Mouse (Mus musculus): ENCODE results near the gene Vipas39. TPM values are rescaled to one million over a fixed set of nuclear protein-coding genes. Genes with fewer than 3 reads are reported as not detected.

Gene Vipas39
- polyA plus RNA-seq, 1 experiment from 2014 or later: 63.3 TPM

GRCm38 (mm10) chr12:87253878-87254277 is 12.2 kb downstream of the Vipas39 start:
- ATAC-seq (replicated peaks; ENCODE audit: low FRiP score): no peak
- no peak overlapping the region for H3K27ac ChIP-seq (ENCODE audit: low read depth, low read length)
- peaks cover 10% of the 10 kb centered on the region for H3K36me3 ChIP-seq (ENCODE audit: control insufficient read depth, insufficient read depth, low read length)
- no peaks in the 10 kb centered on the region for H3K4me1 ChIP-seq (replicated peaks; ENCODE audit: control insufficient read depth, insufficient read depth, low read length)
- WGBS: 94% methylated on average over 6 of the region's 6 CpGs
- H3K4me2 ChIP-seq (ENCODE audit: low read depth, low read length, severe bottlenecking): no peak overlapping the region
- H3K9me3 ChIP-seq (ENCODE audit: control insufficient read depth, low read length): no peaks in the 10 kb centered on the region
- H3K4me3 ChIP-seq (ENCODE audit: low read depth, low read length): no peak overlapping the region
- DNase-seq (ENCODE audit: low spot score): no peak
- H3K27me3 ChIP-seq (ENCODE audit: control insufficient read depth, insufficient read depth, low read length): no peaks in the 10 kb centered on the region
- H3K9ac ChIP-seq (ENCODE audit: low read length): no peak overlapping the region

- H3K27me3 ChIP-seq (ENCODE audit: control insufficient read depth, insufficient read depth, low read length): no peaks in the 10 kb centered on the region
- H3K4me2 ChIP-seq (ENCODE audit: low read depth, low read length, severe bottlenecking): no peak overlapping the region
- no peaks in the 10 kb centered on the region for H3K4me1 ChIP-seq (replicated peaks; ENCODE audit: control insufficient read depth, insufficient read depth, low read length)
- H3K36me3 ChIP-seq (ENCODE audit: control insufficient read depth, insufficient read depth, low read length): peaks cover 8% of the 10 kb centered on the region; the same call in 1 of the 2 replicates
- ATAC-seq (replicated peaks; ENCODE audit: low FRiP score) (no peak), DNase-seq (ENCODE audit: low spot score) (no peak)
- H3K9ac ChIP-seq (ENCODE audit: low read length): no peak overlapping the region
- WGBS: 92% methylated on average over 6 of the region's 6 CpGs
- no peak overlapping the region for H3K27ac ChIP-seq (ENCODE audit: low read depth, low read length)
- H3K4me3 ChIP-seq (ENCODE audit: low read depth, low read length): no peak overlapping the region
- H3K9me3 ChIP-seq (ENCODE audit: control insufficient read depth, low read length): no peaks in the 10 kb centered on the region
Measured at GRCm38 (mm10) chr12:87250161-87250560, 15.9 kb downstream of the Vipas39 start.

GRCm38 (mm10) chr12:87238632-87239031 is 27.4 kb downstream of the Vipas39 start, which contains the start of gene Noxred1:
Gene Noxred1, minus strand, starts transcription at chr12:87238732.
- Histone ChIP-seq H3K4me2 (ENCODE audit: low read depth, low read length, severe bottlenecking) (no peak within 1 kb of the TSS), H3K9ac (ENCODE audit: low read length) (no peak within 1 kb of the TSS), H3K27me3 (ENCODE audit: control insufficient read depth, insufficient read depth, low read length) (no peaks in the 10 kb centered on the region), H3K4me3 (ENCODE audit: low read depth, low read length) (no peak within 1 kb of the TSS), H3K27ac (ENCODE audit: low read depth, low read length) (no peak within 1 kb of the TSS), H3K4me1 (replicated peaks; ENCODE audit: control insufficient read depth, insufficient read depth, low read length) (no peaks in the 10 kb centered on the region), H3K9me3 (ENCODE audit: control insufficient read depth, low read length) (no peaks in the 10 kb centered on the region), H3K36me3 (ENCODE audit: control insufficient read depth, insufficient read depth, low read length) (peaks cover 7% of the 10 kb centered on the region; the same call in 1 of the 2 replicates)
- no peak for DNase-seq (ENCODE audit: low spot score)
- 97% methylated on average over 1 of the region's 1 CpGs for WGBS
- ATAC-seq (replicated peaks; ENCODE audit: low FRiP score): no peak

- no peak for DNase-seq (ENCODE audit: low spot score)
Measured at GRCm38 (mm10) chr12:87236882-87237483, 29.1 kb downstream of the Vipas39 start.

GRCm38 (mm10) chr12:87230379-87230895 is 35.6 kb downstream of the Vipas39 start:
- Histone ChIP-seq H3K4me2 (ENCODE audit: low read depth, low read length, severe bottlenecking) (no peak overlapping the region), H3K27ac (ENCODE audit: low read depth, low read length) (no peak overlapping the region), H3K4me1 (replicated peaks; ENCODE audit: control insufficient read depth, insufficient read depth, low read length) (no peaks in the 10 kb centered on the region), H3K9me3 (ENCODE audit: control insufficient read depth, low read length) (no peaks in the 10 kb centered on the region), H3K4me3 (ENCODE audit: low read depth, low read length) (no peak overlapping the region), H3K27me3 (ENCODE audit: control insufficient read depth, insufficient read depth, low read length) (no peaks in the 10 kb centered on the region), H3K9ac (ENCODE audit: low read length) (no peak overlapping the region), H3K36me3 (ENCODE audit: control insufficient read depth, insufficient read depth, low read length) (no peaks in the 10 kb centered on the region)
- ATAC-seq (replicated peaks; ENCODE audit: low FRiP score): no peak
- DNase-seq (ENCODE audit: low spot score): no peak

More at GRCm38 (mm10) chr12:87236882-87237483, 29.1 kb downstream of the Vipas39 start:
- Histone ChIP-seq H3K36me3 (ENCODE audit: control insufficient read depth, insufficient read depth, low read length) (peaks cover 7% of the 10 kb centered on the region; the same call in 1 of the 2 replicates), H3K9ac (ENCODE audit: low read length) (no peak overlapping the region), H3K27me3 (ENCODE audit: control insufficient read depth, insufficient read depth, low read length) (no peaks in the 10 kb centered on the region), H3K4me1 (replicated peaks; ENCODE audit: control insufficient read depth, insufficient read depth, low read length) (no peaks in the 10 kb centered on the region), H3K4me3 (ENCODE audit: low read depth, low read length) (no peak overlapping the region), H3K9me3 (ENCODE audit: control insufficient read depth, low read length) (no peaks in the 10 kb centered on the region), H3K27ac (ENCODE audit: low read depth, low read length) (no peak overlapping the region), H3K4me2 (ENCODE audit: low read depth, low read length, severe bottlenecking) (no peak overlapping the region)
- ATAC-seq (replicated peaks; ENCODE audit: low FRiP score): no peak
- 86% methylated on average over 5 of the region's 5 CpGs for WGBS

- no peak for ATAC-seq (replicated peaks; ENCODE audit: low FRiP score)
- WGBS: 95% methylated on average over 2 of the region's 2 CpGs
- H3K27ac ChIP-seq (ENCODE audit: low read depth, low read length): no peak overlapping the region
- H3K9me3 ChIP-seq (ENCODE audit: control insufficient read depth, low read length): no peaks in the 10 kb centered on the region
- H3K4me2 ChIP-seq (ENCODE audit: low read depth, low read length, severe bottlenecking): no peak overlapping the region
- H3K36me3 ChIP-seq (ENCODE audit: control insufficient read depth, insufficient read depth, low read length): no peaks in the 10 kb centered on the region
- no peak overlapping the region for H3K9ac ChIP-seq (ENCODE audit: low read length)
- no peaks in the 10 kb centered on the region for H3K4me1 ChIP-seq (replicated peaks; ENCODE audit: control insufficient read depth, insufficient read depth, low read length)
- DNase-seq (ENCODE audit: low spot score): no peak
- H3K4me3 ChIP-seq (ENCODE audit: low read depth, low read length): no peak overlapping the region
- H3K27me3 ChIP-seq (ENCODE audit: control insufficient read depth, insufficient read depth, low read length): no peaks in the 10 kb centered on the region
Measured at GRCm38 (mm10) chr12:87229633-87230032, 36.4 kb downstream of the Vipas39 start.

- Histone ChIP-seq H3K27ac (ENCODE audit: low read depth, low read length) (no peak overlapping the region), H3K27me3 (ENCODE audit: control insufficient read depth, insufficient read depth, low read length) (no peaks in the 10 kb centered on the region), H3K4me3 (ENCODE audit: low read depth, low read length) (no peak overlapping the region), H3K9ac (ENCODE audit: low read length) (no peak overlapping the region), H3K4me1 (replicated peaks; ENCODE audit: control insufficient read depth, insufficient read depth, low read length) (no peaks in the 10 kb centered on the region), H3K4me2 (ENCODE audit: low read depth, low read length, severe bottlenecking) (no peak overlapping the region), H3K9me3 (ENCODE audit: control insufficient read depth, low read length) (no peaks in the 10 kb centered on the region), H3K36me3 (ENCODE audit: control insufficient read depth, insufficient read depth, low read length) (no peaks in the 10 kb centered on the region)
- DNase-seq (ENCODE audit: low spot score) (no peak), ATAC-seq (replicated peaks; ENCODE audit: low FRiP score) (no peak)
- WGBS: 79% methylated on average over 7 of the region's 7 CpGs
Measured at GRCm38 (mm10) chr12:87226801-87227200, 39.3 kb downstream of the Vipas39 start.

- Histone ChIP-seq H3K36me3 (ENCODE audit: control insufficient read depth, insufficient read depth, low read length) (no peaks in the 10 kb centered on the region), H3K4me1 (replicated peaks; ENCODE audit: control insufficient read depth, insufficient read depth, low read length) (no peaks in the 10 kb centered on the region), H3K4me2 (ENCODE audit: low read depth, low read length, severe bottlenecking) (no peak overlapping the region), H3K4me3 (ENCODE audit: low read depth, low read length) (no peak overlapping the region), H3K27me3 (ENCODE audit: control insufficient read depth, insufficient read depth, low read length) (no peaks in the 10 kb centered on the region), H3K9ac (ENCODE audit: low read length) (no peak overlapping the region), H3K9me3 (ENCODE audit: control insufficient read depth, low read length) (no peaks in the 10 kb centered on the region), H3K27ac (ENCODE audit: low read depth, low read length) (no peak overlapping the region)
- DNase-seq (ENCODE audit: low spot score) (no peak), ATAC-seq (replicated peaks; ENCODE audit: low FRiP score) (no peak)
- WGBS: 71% methylated on average over 10 of the region's 10 CpGs
Measured at GRCm38 (mm10) chr12:87224950-87225349, 41.1 kb downstream of the Vipas39 start.

GRCm38 (mm10) chr12:87219362-87219761 is 46.7 kb downstream of the Vipas39 start:
- WGBS: 81% methylated on average over 7 of the region's 7 CpGs

More at GRCm38 (mm10) chr12:87219362-87219761, 46.7 kb downstream of the Vipas39 start:
- H3K4me1 ChIP-seq (replicated peaks; ENCODE audit: control insufficient read depth, insufficient read depth, low read length): no peaks in the 10 kb centered on the region
- DNase-seq (ENCODE audit: low spot score) (no peak), ATAC-seq (replicated peaks; ENCODE audit: low FRiP score) (no peak)
- no peaks in the 10 kb centered on the region for H3K9me3 ChIP-seq (ENCODE audit: control insufficient read depth, low read length)
- H3K27ac ChIP-seq (ENCODE audit: low read depth, low read length): no peak overlapping the region
- no peaks in the 10 kb centered on the region for H3K36me3 ChIP-seq (ENCODE audit: control insufficient read depth, insufficient read depth, low read length)
- H3K4me2 ChIP-seq (ENCODE audit: low read depth, low read length, severe bottlenecking): no peak overlapping the region
- no peak overlapping the region for H3K4me3 ChIP-seq (ENCODE audit: low read depth, low read length)
- H3K27me3 ChIP-seq (ENCODE audit: control insufficient read depth, insufficient read depth, low read length): no peaks in the 10 kb centered on the region
- no peak overlapping the region for H3K9ac ChIP-seq (ENCODE audit: low read length)
